Mouse (Mus musculus): Measurements from ENCODE around the gene Ifitm10. TPM values are rescaled to one million over a fixed set of nuclear protein-coding genes. Genes with fewer than 3 reads are reported as not detected.
"Not testable (repeated sequence)": the region's sequence is repeated elsewhere in the genome, so short reads cannot be mapped to it uniquely, and the experiment has no call there.

Ifitm10 gene
- polyA plus RNA-seq, 1 experiment from 2014 or later: 0.32 TPM

GRCm38 (mm10) chr7:142330271-142330724, 43.3 kb downstream of the Ifitm10 start:
- Histone ChIP-seq H3K27ac (ENCODE audit: low read depth, low read length) (no peak overlapping the region), H3K36me3 (ENCODE audit: control insufficient read depth, insufficient read depth, low read length) (no peaks in the 10 kb centered on the region), H3K4me3 (ENCODE audit: low read depth, low read length) (no peak overlapping the region), H3K4me2 (ENCODE audit: low read depth, low read length, severe bottlenecking) (no peak overlapping the region), H3K4me1 (replicated peaks; ENCODE audit: control insufficient read depth, insufficient read depth, low read length) (no peaks in the 10 kb centered on the region), H3K27me3 (ENCODE audit: control insufficient read depth, insufficient read depth, low read length) (no peaks in the 10 kb centered on the region), H3K9me3 (ENCODE audit: control insufficient read depth, low read length) (no peaks in the 10 kb centered on the region), H3K9ac (ENCODE audit: low read length) (no peak overlapping the region)
- 87% methylated on average over 9 of the region's 9 CpGs for WGBS
- ATAC-seq (replicated peaks; ENCODE audit: low FRiP score) (no peak), DNase-seq (ENCODE audit: low spot score) (no peak)

- Histone ChIP-seq H3K27me3 (ENCODE audit: control insufficient read depth, insufficient read depth, low read length) (no peaks in the 10 kb centered on the region), H3K4me2 (ENCODE audit: low read depth, low read length, severe bottlenecking) (no peak overlapping the region), H3K9me3 (ENCODE audit: control insufficient read depth, low read length) (no peaks in the 10 kb centered on the region), H3K9ac (ENCODE audit: low read length) (no peak overlapping the region), H3K36me3 (ENCODE audit: control insufficient read depth, insufficient read depth, low read length) (no peaks in the 10 kb centered on the region), H3K4me1 (replicated peaks; ENCODE audit: control insufficient read depth, insufficient read depth, low read length) (no peaks in the 10 kb centered on the region), H3K27ac (ENCODE audit: low read depth, low read length) (no peak overlapping the region), H3K4me3 (ENCODE audit: low read depth, low read length) (no peak overlapping the region)
- WGBS: 58% methylated on average over 3 of the region's 3 CpGs
- DNase-seq (ENCODE audit: low spot score): no peak
- ATAC-seq (replicated peaks; ENCODE audit: low FRiP score): no peak
Measured at GRCm38 (mm10) chr7:142328507-142328906, 45.0 kb downstream of the Ifitm10 start.

GRCm38 (mm10) chr7:142326714-142327445, 46.7 kb downstream of the Ifitm10 start:
- Histone ChIP-seq H3K4me2 (ENCODE audit: low read depth, low read length, severe bottlenecking) (no peak overlapping the region), H3K36me3 (ENCODE audit: control insufficient read depth, insufficient read depth, low read length) (no peaks in the 10 kb centered on the region), H3K9me3 (ENCODE audit: control insufficient read depth, low read length) (no peaks in the 10 kb centered on the region), H3K27ac (ENCODE audit: low read depth, low read length) (no peak overlapping the region), H3K9ac (ENCODE audit: low read length) (no peak overlapping the region), H3K4me3 (ENCODE audit: low read depth, low read length) (no peak overlapping the region), H3K27me3 (ENCODE audit: control insufficient read depth, insufficient read depth, low read length) (no peaks in the 10 kb centered on the region), H3K4me1 (replicated peaks; ENCODE audit: control insufficient read depth, insufficient read depth, low read length) (no peaks in the 10 kb centered on the region)
- DNase-seq (ENCODE audit: low spot score) (no peak), ATAC-seq (replicated peaks; ENCODE audit: low FRiP score) (no peak)
- WGBS: 81% methylated on average over 9 of the region's 9 CpGs

- Histone ChIP-seq H3K4me2 (ENCODE audit: low read depth, low read length, severe bottlenecking) (no peak overlapping the region), H3K4me1 (replicated peaks; ENCODE audit: control insufficient read depth, insufficient read depth, low read length) (no peaks in the 10 kb centered on the region), H3K9ac (ENCODE audit: low read length) (no peak overlapping the region), H3K4me3 (ENCODE audit: low read depth, low read length) (no peak overlapping the region), H3K36me3 (ENCODE audit: control insufficient read depth, insufficient read depth, low read length) (no peaks in the 10 kb centered on the region), H3K27ac (ENCODE audit: low read depth, low read length) (no peak overlapping the region), H3K27me3 (ENCODE audit: control insufficient read depth, insufficient read depth, low read length) (no peaks in the 10 kb centered on the region), H3K9me3 (ENCODE audit: control insufficient read depth, low read length) (no peaks in the 10 kb centered on the region)
- DNase-seq (ENCODE audit: low spot score) (no peak), ATAC-seq (replicated peaks; ENCODE audit: low FRiP score) (no peak)
- 87% methylated on average over 12 of the region's 12 CpGs for WGBS
Measured at GRCm38 (mm10) chr7:142323396-142324117, 50.0 kb downstream of the Ifitm10 start.

- Histone ChIP-seq H3K4me3 (ENCODE audit: low read depth, low read length) (no peak overlapping the region), H3K27ac (ENCODE audit: low read depth, low read length) (no peak overlapping the region), H3K4me1 (replicated peaks; ENCODE audit: control insufficient read depth, insufficient read depth, low read length) (no peaks in the 10 kb centered on the region), H3K36me3 (ENCODE audit: control insufficient read depth, insufficient read depth, low read length) (no peaks in the 10 kb centered on the region), H3K9me3 (ENCODE audit: control insufficient read depth, low read length) (no peaks in the 10 kb centered on the region), H3K27me3 (ENCODE audit: control insufficient read depth, insufficient read depth, low read length) (no peaks in the 10 kb centered on the region), H3K4me2 (ENCODE audit: low read depth, low read length, severe bottlenecking) (no peak overlapping the region), H3K9ac (ENCODE audit: low read length) (no peak overlapping the region)
- DNase-seq (ENCODE audit: low spot score): no peak
- ATAC-seq (replicated peaks; ENCODE audit: low FRiP score): no peak
- WGBS: 93% methylated on average over 6 of the region's 6 CpGs
Measured at GRCm38 (mm10) chr7:142322641-142323040, 50.9 kb downstream of the Ifitm10 start.

- not testable (repeated sequence) for H3K4me1 ChIP-seq (replicated peaks; ENCODE audit: control insufficient read depth, insufficient read depth, low read length); H3K4me2 ChIP-seq (ENCODE audit: low read depth, low read length, severe bottlenecking); H3K9me3 ChIP-seq (ENCODE audit: control insufficient read depth, low read length); H3K36me3 ChIP-seq (ENCODE audit: control insufficient read depth, insufficient read depth, low read length); H3K27ac ChIP-seq (ENCODE audit: low read depth, low read length); DNase-seq (ENCODE audit: low spot score); H3K4me3 ChIP-seq (ENCODE audit: low read depth, low read length); H3K27me3 ChIP-seq (ENCODE audit: control insufficient read depth, insufficient read depth, low read length); H3K9ac ChIP-seq (ENCODE audit: low read length); ATAC-seq (replicated peaks; ENCODE audit: low FRiP score)
- WGBS: 54% methylated on average over 4 of the region's 10 CpGs
Measured at GRCm38 (mm10) chr7:142321637-142322306, 51.8 kb downstream of the Ifitm10 start.

GRCm38 (mm10) chr7:142320906-142321305, 52.6 kb downstream of the Ifitm10 start:
- DNase-seq (ENCODE audit: low spot score): no peak
- no peak overlapping the region for H3K4me3 ChIP-seq (ENCODE audit: low read depth, low read length)
- no peaks in the 10 kb centered on the region for H3K27me3 ChIP-seq (ENCODE audit: control insufficient read depth, insufficient read depth, low read length)
- no peaks in the 10 kb centered on the region for H3K36me3 ChIP-seq (ENCODE audit: control insufficient read depth, insufficient read depth, low read length)
- H3K9me3 ChIP-seq (ENCODE audit: control insufficient read depth, low read length): no peaks in the 10 kb centered on the region
- ATAC-seq (replicated peaks; ENCODE audit: low FRiP score): no peak
- WGBS: 54% methylated on average over 2 of the region's 2 CpGs
- H3K4me2 ChIP-seq (ENCODE audit: low read depth, low read length, severe bottlenecking): no peak overlapping the region
- H3K4me1 ChIP-seq (replicated peaks; ENCODE audit: control insufficient read depth, insufficient read depth, low read length): no peaks in the 10 kb centered on the region
- no peak overlapping the region for H3K27ac ChIP-seq (ENCODE audit: low read depth, low read length)
- H3K9ac ChIP-seq (ENCODE audit: low read length): no peak overlapping the region

GRCm38 (mm10) chr7:142319124-142319523, 54.4 kb downstream of the Ifitm10 start:
- H3K9me3 ChIP-seq (ENCODE audit: control insufficient read depth, low read length): no peaks in the 10 kb centered on the region
- DNase-seq (ENCODE audit: low spot score): no peak
- 84% methylated on average over 11 of the region's 11 CpGs for WGBS
- no peaks in the 10 kb centered on the region for H3K27me3 ChIP-seq (ENCODE audit: control insufficient read depth, insufficient read depth, low read length)
- no peak overlapping the region for H3K4me2 ChIP-seq (ENCODE audit: low read depth, low read length, severe bottlenecking)
- H3K27ac ChIP-seq (ENCODE audit: low read depth, low read length): no peak overlapping the region
- H3K9ac ChIP-seq (ENCODE audit: low read length): no peak overlapping the region
- no peaks in the 10 kb centered on the region for H3K4me1 ChIP-seq (replicated peaks; ENCODE audit: control insufficient read depth, insufficient read depth, low read length)
- H3K4me3 ChIP-seq (ENCODE audit: low read depth, low read length): no peak overlapping the region
- no peaks in the 10 kb centered on the region for H3K36me3 ChIP-seq (ENCODE audit: control insufficient read depth, insufficient read depth, low read length)
- no peak for ATAC-seq (replicated peaks; ENCODE audit: low FRiP score)
